Mouse (Mus musculus) lung, postnatal 4 days (tissue): ENCODE measurements at regions not wholly inside any gene's neighbourhood (a gene's known extent, or its start where the extent isn't known, plus 50 kb on each side); places are given as distances from the start of the nearest gene placed in this dataset.

Source experiments
- DNase-seq, 2 experiments: peaks; one replicate each; pipeline ENCODE4 v3.0.0; 2021

GRCm38 (mm10) chr14:106365624-106366118 lies 259.7 kb downstream of the Trim52 start:
- no peak for DNase-seq

DNA sequence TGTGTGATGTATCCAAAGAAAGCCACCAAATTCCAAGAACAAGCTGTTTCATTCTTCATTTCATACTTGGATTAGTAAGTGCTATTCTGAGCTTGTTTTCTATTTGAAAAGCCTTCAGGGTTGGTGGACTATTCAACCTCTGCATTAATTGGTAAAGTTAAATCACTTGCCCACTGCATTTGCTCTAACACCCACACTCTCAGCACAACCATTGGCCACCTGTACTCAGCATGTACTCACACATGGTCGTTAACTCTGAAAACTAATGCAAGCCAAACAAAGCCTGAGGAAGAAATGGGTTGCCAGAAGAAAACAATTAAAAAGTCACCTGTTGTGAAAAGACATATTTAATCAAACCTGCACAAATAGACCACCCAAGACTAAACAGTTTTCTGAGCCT lies 267.5 kb downstream of the Trim52 start:
- DNase-seq, result no peak

DNA sequence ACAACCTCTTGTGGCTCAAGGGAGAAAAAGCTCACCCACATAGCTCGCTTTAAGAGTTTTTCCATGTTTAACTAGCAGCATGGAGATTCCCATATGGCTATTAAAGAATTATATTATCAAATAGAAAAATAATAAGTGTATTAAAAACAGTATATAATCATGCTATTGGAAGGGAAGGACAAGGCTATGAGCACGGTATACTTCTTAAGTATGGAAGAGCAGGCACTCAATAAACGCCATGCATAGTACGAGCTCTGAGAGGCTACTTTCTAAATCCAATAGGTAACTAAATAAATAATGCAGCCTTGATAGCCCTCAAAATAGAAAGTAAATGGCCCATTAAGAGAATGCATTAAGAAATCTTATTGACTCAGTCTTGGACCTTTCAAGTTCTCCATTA lies 273.6 kb downstream of the Trim52 start:
- DNase-seq, result no peak

GRCm38 (mm10) chr14:106387671-106388070 lies 281.7 kb downstream of the Trim52 start:
- no peak for DNase-seq

DNA sequence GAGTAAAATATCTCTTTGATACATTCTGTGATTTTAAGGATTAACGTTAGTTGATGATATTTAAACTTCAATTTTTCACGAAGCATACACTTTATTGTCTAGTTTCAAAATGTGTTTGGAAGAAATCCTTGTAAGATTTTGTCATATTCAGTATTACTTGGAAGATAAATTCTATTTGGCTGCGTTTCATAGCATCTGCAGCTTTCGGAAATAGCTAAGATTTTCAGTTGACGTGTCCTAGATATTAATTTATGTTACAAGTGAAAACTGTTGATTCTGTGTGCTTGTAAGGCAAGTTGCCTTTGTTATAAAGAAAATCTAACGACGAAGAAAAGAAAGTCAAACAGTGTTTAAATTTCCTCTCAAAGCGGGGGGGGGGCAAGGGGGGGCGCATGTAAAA lies 284.5 kb downstream of the Trim52 start:
- DNase-seq, result no peak

GRCm38 (mm10) chr14:106393978-106394377 lies 288.0 kb downstream of the Trim52 start:
- no peak for DNase-seq

- no peak for DNase-seq
These were observed 307.0 kb downstream of the Trim52 start for GRCm38 (mm10) chr14:106412917-106413558.

GRCm38 (mm10) chr14:106424714-106425113 lies 318.7 kb downstream of the Trim52 start:
- DNase-seq, result no peak

- no peak for DNase-seq
These were observed 322.6 kb downstream of the Trim52 start for GRCm38 (mm10) chr14:106428594-106428993.

GRCm38 (mm10) chr14:106439282-106439681 lies 333.3 kb downstream of the Trim52 start:
- DNase-seq, result peak; percentile 27 to 59

DNA sequence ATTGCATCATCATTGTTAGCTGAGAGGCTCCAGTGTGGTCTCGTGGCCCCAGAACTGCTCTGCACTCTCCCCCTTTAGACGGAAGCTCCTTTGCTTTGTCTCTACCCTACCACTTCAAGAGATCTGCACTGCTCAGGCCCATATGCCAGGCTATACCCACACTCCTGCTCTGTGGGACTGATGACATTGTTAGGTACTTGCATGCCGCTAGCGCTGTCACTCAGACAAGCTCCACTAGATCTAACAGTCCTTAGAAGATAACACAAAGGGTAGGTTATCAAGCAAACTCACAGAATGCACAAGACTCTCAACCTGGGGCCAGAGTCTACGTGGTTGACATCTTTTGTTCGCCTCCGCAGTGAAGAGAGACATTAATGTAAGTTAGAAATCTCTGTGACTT lies 383.1 kb downstream of the Trim52 start:
- no peak for DNase-seq

- no peak for DNase-seq
These were observed 385.4 kb downstream of the Trim52 start for GRCm38 (mm10) chr14:106491389-106491788.

- DNase-seq, result peak in 1 of 2 experiments; percentile 6
These were observed 394.5 kb downstream of the Trim52 start for GRCm38 (mm10) chr14:106500344-106501135.

GRCm38 (mm10) chr14:106506921-106507320 lies 400.9 kb downstream of the Trim52 start:
- no peak for DNase-seq

GRCm38 (mm10) chr14:106518552-106519358 lies 412.8 kb downstream of the Trim52 start:
- no peak for DNase-seq

GRCm38 (mm10) chr14:106520808-106521207 lies 414.8 kb downstream of the Trim52 start:
- DNase-seq, result peak in 1 of 2 experiments; percentile 8

GRCm38 (mm10) chr14:106550150-106550549 lies 444.2 kb downstream of the Trim52 start:
- no peak for DNase-seq

GRCm38 (mm10) chr14:106579281-106579680 lies 473.3 kb downstream of the Trim52 start:
- no peak for DNase-seq

- DNase-seq, result no peak
These were observed 475.9 kb downstream of the Trim52 start for GRCm38 (mm10) chr14:106581886-106582285.

GRCm38 (mm10) chr14:106593352-106593751 lies 487.4 kb downstream of the Trim52 start:
- DNase-seq, result no peak

- no peak for DNase-seq
These were observed 488.0 kb downstream of the Trim52 start for GRCm38 (mm10) chr14:106593980-106594379.

DNA sequence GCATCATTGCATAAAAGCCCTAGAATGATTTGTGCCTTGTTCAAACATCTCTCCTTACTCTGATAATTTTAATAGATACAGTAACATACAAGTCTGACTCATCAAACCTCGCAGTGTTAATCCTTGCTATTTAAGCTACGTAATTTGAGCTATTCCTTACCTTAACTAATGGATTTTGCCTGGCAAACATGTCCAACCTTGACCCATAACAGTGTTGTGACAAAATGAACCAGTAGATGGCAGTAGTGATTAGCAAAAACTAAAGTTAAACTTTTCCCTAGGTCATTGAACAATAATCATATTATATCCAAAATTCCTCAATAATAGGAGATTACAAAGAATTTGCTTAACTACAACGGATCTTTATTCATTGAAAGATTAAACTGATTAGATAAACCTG lies 501.0 kb downstream of the Trim52 start:
- no peak for DNase-seq

GRCm38 (mm10) chr14:106608341-106608927 lies 502.4 kb downstream of the Trim52 start:
- no peak for DNase-seq
